Mouse (Mus musculus) macrophage (primary cell): ENCODE data around the gene Trim28. TPM values are rescaled to one million over a fixed set of nuclear protein-coding genes. Genes with fewer than 3 reads are reported as not detected.

Source experiments
- H3K27ac ChIP-seq: fragments of 350-480 bp; formaldehyde crosslinking; 2 replicates; pipeline ENCODE4 v1.9.0; 2021
- H3K36me3 ChIP-seq: fragments of 350-480 bp; formaldehyde crosslinking; 2 replicates; pipeline ENCODE4 v1.9.0; 2021; ENCODE audit errors: inconsistent target
- H3K4me3 ChIP-seq: fragments of 350-480 bp; formaldehyde crosslinking; 2 replicates; pipeline ENCODE4 v1.9.0; 2021; ENCODE audit errors: inconsistent target
- H3K79me2 ChIP-seq: fragments of 350-480 bp; formaldehyde crosslinking; 2 replicates; pipeline ENCODE4 v1.9.0; 2021; ENCODE audit errors: inconsistent target
- WGBS: methylation state at CpG from one replicate; pipeline ENCODE4 v1.1.7; 2026; ENCODE audit warnings: inconsistent platforms; ENCODE audit not compliant: missing documents; 5-methylcytosine and 5-hydroxymethylcytosine counted together
- polyA plus RNA-seq: library from polyadenylated mRNA; stranded (reverse); fragments of 250-400 nt; gene quantifications from 3 replicates; pipeline ENCODE4 v1.2.4, GENCODE M21; 2018; ENCODE audit warnings: inconsistent platforms

Trim28 gene
- polyA plus RNA-seq, 1 experiment from 2014 or later, result 85.7 TPM

- Histone ChIP-seq H3K79me2 (peaks cover 51% of the 10 kb centered on the region), H3K4me3 (peak within 1 kb of the TSS; percentile 90), H3K36me3 (peaks cover 43% of the 10 kb centered on the region), H3K27ac (peak within 1 kb of the TSS; percentile 84)
- under 1% methylated on average over 45 of the region's 45 CpGs for WGBS
These were observed 35.4 kb downstream of the Trim28 start, which contains the start of gene Chmp2a for GRCm38 (mm10) chr7:13034148-13034977. TSS of gene Chmp2a (minus strand) at chr7:13034807.

- Histone ChIP-seq H3K27ac (peak overlapping the region; percentile 84; the same call in 1 of the 2 replicates), H3K79me2 (peaks cover 51% of the 10 kb centered on the region), H3K4me3 (no peak overlapping the region; the same call in 1 of the 2 replicates), H3K36me3 (peaks cover 33% of the 10 kb centered on the region; the same call in 1 of the 2 replicates)
- 80% methylated on average over 16 of the region's 17 CpGs for WGBS
These were observed 36.4 kb downstream of the Trim28 start for GRCm38 (mm10) chr7:13035211-13035855.

GRCm38 (mm10) chr7:13036806-13037205, 37.9 kb downstream of the Trim28 start:
- peak overlapping the region; percentile 85 for H3K4me3 ChIP-seq
- peak overlapping the region; percentile 60 for H3K27ac ChIP-seq
- H3K36me3 ChIP-seq, result peaks cover 21% of the 10 kb centered on the region; the same call in 1 of the 2 replicates
- WGBS, result 44% methylated on average over 4 of the region's 4 CpGs
- H3K79me2 ChIP-seq, result peaks cover 51% of the 10 kb centered on the region

GRCm38 (mm10) chr7:13037366-13037765, 38.5 kb downstream of the Trim28 start:
- Histone ChIP-seq H3K36me3 (peaks cover 16% of the 10 kb centered on the region; the same call in 1 of the 2 replicates), H3K27ac (peak overlapping the region; percentile 60), H3K79me2 (peaks cover 47% of the 10 kb centered on the region), H3K4me3 (peak overlapping the region; percentile 85)
- WGBS, result 0% methylated on average over 29 of the region's 33 CpGs

GRCm38 (mm10) chr7:13037901-13038555, 39.1 kb downstream of the Trim28 start, which contains the start of gene Ube2m:
TSS of gene Ube2m (minus strand) at chr7:13038275.
- Histone ChIP-seq H3K79me2 (peaks cover 40% of the 10 kb centered on the region), H3K4me3 (peak within 1 kb of the TSS; percentile 85), H3K27ac (peak within 1 kb of the TSS; percentile 93), H3K36me3 (peaks cover 11% of the 10 kb centered on the region; the same call in 1 of the 2 replicates)
- 0% methylated on average over 57 of the region's 65 CpGs for WGBS

- Histone ChIP-seq H3K27ac (peak overlapping the region; percentile 93), H3K4me3 (peak overlapping the region; percentile 55), H3K36me3 (peaks cover 11% of the 10 kb centered on the region; the same call in 1 of the 2 replicates), H3K79me2 (peaks cover 34% of the 10 kb centered on the region)
- WGBS, result 9% methylated on average over 15 of the region's 15 CpGs
These were observed 39.8 kb downstream of the Trim28 start for GRCm38 (mm10) chr7:13038621-13039169.

GRCm38 (mm10) chr7:13039181-13039580, 40.3 kb downstream of the Trim28 start:
- peak overlapping the region; percentile 55; the same call in 1 of the 2 replicates for H3K4me3 ChIP-seq
- peaks cover 29% of the 10 kb centered on the region for H3K79me2 ChIP-seq
- H3K36me3 ChIP-seq, result peaks cover 11% of the 10 kb centered on the region; the same call in 1 of the 2 replicates
- 100% methylated on average over 1 of the region's 1 CpGs for WGBS
- H3K27ac ChIP-seq, result peak overlapping the region; percentile 93

- Histone ChIP-seq H3K27ac (no peak overlapping the region), H3K36me3 (peaks cover under 1% of the 10 kb centered on the region; the same call in 1 of the 2 replicates), H3K4me3 (no peak overlapping the region), H3K79me2 (peaks cover 12% of the 10 kb centered on the region)
- WGBS, result 90% methylated on average over 1 of the region's 1 CpGs
These were observed 42.3 kb downstream of the Trim28 start for GRCm38 (mm10) chr7:13041256-13041655.

- Histone ChIP-seq H3K36me3 (no peaks in the 10 kb centered on the region), H3K27ac (no peak overlapping the region), H3K4me3 (no peak overlapping the region), H3K79me2 (no peaks in the 10 kb centered on the region)
- WGBS, result 74% methylated on average over 6 of the region's 6 CpGs
These were observed 43.6 kb downstream of the Trim28 start for GRCm38 (mm10) chr7:13042511-13042910.

GRCm38 (mm10) chr7:13043120-13043444, 44.2 kb downstream of the Trim28 start:
- WGBS, result 86% methylated on average over 12 of the region's 16 CpGs
- Histone ChIP-seq H3K27ac (no peak overlapping the region), H3K36me3 (no peaks in the 10 kb centered on the region), H3K79me2 (no peaks in the 10 kb centered on the region), H3K4me3 (no peak overlapping the region)

GRCm38 (mm10) chr7:13043445-13044253, 44.7 kb downstream of the Trim28 start:
- Histone ChIP-seq H3K79me2 (no peaks in the 10 kb centered on the region), H3K4me3 (no peak overlapping the region), H3K27ac (no peak overlapping the region), H3K36me3 (no peaks in the 10 kb centered on the region)
- 17% methylated on average over 78 of the region's 88 CpGs for WGBS

GRCm38 (mm10) chr7:13044254-13044625, 45.3 kb downstream of the Trim28 start:
- WGBS, result 16% methylated on average over 22 of the region's 23 CpGs
- Histone ChIP-seq H3K4me3 (no peak overlapping the region), H3K27ac (no peak overlapping the region), H3K36me3 (no peaks in the 10 kb centered on the region), H3K79me2 (no peaks in the 10 kb centered on the region)

GRCm38 (mm10) chr7:13046084-13046483, 47.2 kb downstream of the Trim28 start:
- Histone ChIP-seq H3K27ac (no peak overlapping the region), H3K4me3 (no peak overlapping the region), H3K36me3 (no peaks in the 10 kb centered on the region), H3K79me2 (no peaks in the 10 kb centered on the region)
- 8% methylated on average over 2 of the region's 2 CpGs for WGBS
